Mouse (Mus musculus) heart, embryonic 14.5 days (tissue): ENCODE measurements around the gene Nphp1. TPM values are rescaled to one million over a fixed set of nuclear protein-coding genes. Genes with fewer than 3 reads are reported as not detected.

Source experiments
- ATAC-seq: fragments of 200-750 bp; cut with Nextera tagmentation; 2 replicates; pipeline ENCODE4 v1.8.0; 2017; ENCODE audit warnings: low read depth, moderate TSS enrichment; ENCODE audit not compliant: insufficient number of reproducible peaks, insufficient read depth, low FRiP score
- H3K27ac ChIP-seq, 2 experiments: fragments of 200-500 bp in 1 of 2; fragments of 300-500 bp in 1 of 2; sonication (generic) in 1 of 2; replicated peaks in 1 of 2; 2 replicates each; pipeline ENCODE4 v1.5.1; 2012 to 2014; ENCODE audit warnings: low read depth in 2 of 2, low read length in 2 of 2, control low read depth in 1 of 2, mild to moderate bottlenecking in 1 of 2, mixed read lengths in 1 of 2; ENCODE audit not compliant: control insufficient read depth in 1 of 2, insufficient read depth in 1 of 2
- H3K27me3 ChIP-seq: fragments of 300-500 bp; sonication (generic); 2 replicates; pipeline ENCODE4 v1.6.1; 2014; ENCODE audit warnings: mild to moderate bottlenecking, low read length, control low read depth; ENCODE audit not compliant: control insufficient read depth, insufficient read depth
- H3K36me3 ChIP-seq: fragments of 300-500 bp; sonication (generic); 2 replicates; pipeline ENCODE4 v1.6.1; 2014; ENCODE audit warnings: mild to moderate bottlenecking, control low read depth, low read length, mixed read lengths; ENCODE audit not compliant: control insufficient read depth, insufficient read depth
- H3K4me1 ChIP-seq, 2 experiments: fragments of 200-500 bp in 1 of 2; fragments of 300-500 bp in 1 of 2; sonication (generic) in 1 of 2; 2 replicates each; pipeline ENCODE4 v1.6.1; 2012 to 2014; ENCODE audit warnings: low read length in 2 of 2, control low read depth in 1 of 2, mixed read lengths in 1 of 2; ENCODE audit not compliant: control insufficient read depth in 2 of 2, insufficient read depth in 2 of 2
- H3K4me2 ChIP-seq: fragments of 300-500 bp; sonication (generic); 2 replicates; pipeline ENCODE4 v1.6.1; 2014; ENCODE audit warnings: mild to moderate bottlenecking, low read length
- H3K4me3 ChIP-seq, 2 experiments: fragments of 200-500 bp in 1 of 2; fragments of 300-500 bp in 1 of 2; sonication (generic) in 1 of 2; 2 replicates each; pipeline ENCODE4 v1.5.1; 2012 to 2014; ENCODE audit warnings: low read length in 2 of 2, mild to moderate bottlenecking in 2 of 2, control low read depth in 1 of 2, low read depth in 1 of 2, moderate library complexity in 1 of 2; ENCODE audit not compliant: control insufficient read depth in 1 of 2, insufficient read depth in 1 of 2
- H3K9ac ChIP-seq: fragments of 300-500 bp; sonication (generic); 2 replicates; pipeline ENCODE4 v1.6.1; 2014; ENCODE audit warnings: mild to moderate bottlenecking, low read length
- H3K9me3 ChIP-seq: fragments of 300-500 bp; sonication (generic); 2 replicates; pipeline ENCODE4 v1.6.1; 2016; ENCODE audit warnings: low read length, control low read depth; ENCODE audit not compliant: control insufficient read depth
- WGBS: fragments of 180-500 bp; shearing (Covaris S2); extraction: QIAGEN DNeasy Blood & Tissue Kit; methylation state at CpG from one replicate; pipeline ENCODE4 v1.1.7; 2014; 5-methylcytosine and 5-hydroxymethylcytosine counted together
- polyA plus RNA-seq: library from polyadenylated mRNA; unstranded; fragments of >200 nt; fragmentation: Nextera tagmentation; extraction: Ambion mirVana; gene quantifications from 2 replicates; pipeline ENCODE4 v1.2.1, GENCODE M21; 2014

Gene Nphp1
- polyA plus RNA-seq, 1 experiment from 2014 or later = 16.1 TPM

- H3K9ac ChIP-seq = no peak overlapping the region
- no peak for ATAC-seq
- WGBS = 53% methylated on average over 7 of the region's 7 CpGs
Measured at GRCm38 (mm10) chr2:127730301-127730997, 58.2 kb downstream of the Nphp1 start.

GRCm38 (mm10) chr2:127729671-127730070 lies 59.0 kb downstream of the Nphp1 start, which contains the start of gene Mall:
Mall (minus strand) TSS chr2:127729932.
- no peaks in the 10 kb centered on the region for H3K36me3 ChIP-seq
- 0 out of 4 replicates have a peak within 1 kb of the TSS, but pooled peaks of 1 of the 2 experiments have one; percentile 53 for H3K27ac ChIP-seq

More at GRCm38 (mm10) chr2:127730301-127730997, 58.2 kb downstream of the Nphp1 start:
- H3K36me3 ChIP-seq = no peaks in the 10 kb centered on the region
- H3K4me2 ChIP-seq = peak overlapping the region; percentile 63
- peaks cover 17 to 19% of the 10 kb centered on the region in 2 experiments; a peak in 3 of 4 replicates for H3K4me1 ChIP-seq
- no peak overlapping the region for H3K4me3 ChIP-seq
- H3K27me3 ChIP-seq = peaks cover 3% of the 10 kb centered on the region; the same call in 1 of the 2 replicates
- H3K9me3 ChIP-seq = no peaks in the 10 kb centered on the region
- H3K27ac ChIP-seq = no peak overlapping the region

GRCm38 (mm10) chr2:127728661-127729450 lies 59.8 kb downstream of the Nphp1 start:
- H3K27ac ChIP-seq = peak overlapping the region in 1 of 2 experiments; percentile 53; a peak in 2 of 4 replicates
- peaks cover 3% of the 10 kb centered on the region; the same call in 1 of the 2 replicates for H3K27me3 ChIP-seq
- 41% methylated on average over 15 of the region's 15 CpGs for WGBS
- peaks cover 17 to 23% of the 10 kb centered on the region in 2 experiments; a peak in 3 of 4 replicates for H3K4me1 ChIP-seq
- no peaks in the 10 kb centered on the region for H3K9me3 ChIP-seq
- no peak for ATAC-seq
- no peaks in the 10 kb centered on the region for H3K36me3 ChIP-seq
- peak overlapping the region; percentile 63 for H3K4me2 ChIP-seq
- H3K4me3 ChIP-seq = peak overlapping the region; percentile 24 to 36; a peak in 2 of 4 replicates
- peak overlapping the region; percentile 68 for H3K9ac ChIP-seq

More at GRCm38 (mm10) chr2:127729671-127730070, 59.0 kb downstream of the Nphp1 start, which contains the start of gene Mall:
- H3K9ac ChIP-seq = peak within 1 kb of the TSS; percentile 68
- H3K9me3 ChIP-seq = no peaks in the 10 kb centered on the region
- H3K27me3 ChIP-seq = peaks cover 3% of the 10 kb centered on the region; the same call in 1 of the 2 replicates
- H3K4me2 ChIP-seq = peak within 1 kb of the TSS; percentile 63
- ATAC-seq = no peak
- WGBS = 2% methylated on average over 26 of the region's 26 CpGs
- peak within 1 kb of the TSS; percentile 24 to 36 for H3K4me3 ChIP-seq
- peaks cover 17 to 23% of the 10 kb centered on the region in 2 experiments; a peak in 3 of 4 replicates for H3K4me1 ChIP-seq

- H3K4me3 ChIP-seq = no peak overlapping the region
- H3K27me3 ChIP-seq = peaks cover 3% of the 10 kb centered on the region; the same call in 1 of the 2 replicates
Measured at GRCm38 (mm10) chr2:127728146-127728545, 60.6 kb downstream of the Nphp1 start.

GRCm38 (mm10) chr2:127723193-127723592 lies 65.5 kb downstream of the Nphp1 start:
- Histone ChIP-seq H3K4me1 (peaks cover 18 to 21% of the 10 kb centered on the region in 2 experiments), H3K9me3 (no peaks in the 10 kb centered on the region), H3K9ac (0 out of 2 replicates have a peak overlapping the region, but pooled peaks have one; percentile 31), H3K4me2 (no peak overlapping the region), H3K27ac (peak overlapping the region; percentile 65 to 93), H3K27me3 (no peaks in the 10 kb centered on the region), H3K36me3 (no peaks in the 10 kb centered on the region), H3K4me3 (no peak overlapping the region)
- WGBS = 59% methylated on average over 4 of the region's 4 CpGs
- ATAC-seq = no peak

More at GRCm38 (mm10) chr2:127728146-127728545, 60.6 kb downstream of the Nphp1 start:
- peak overlapping the region in 1 of 2 experiments; percentile 53; a peak in 2 of 4 replicates for H3K27ac ChIP-seq
- H3K9ac ChIP-seq = no peak overlapping the region
- H3K4me1 ChIP-seq = peaks cover 20 to 26% of the 10 kb centered on the region in 2 experiments; a peak in 3 of 4 replicates
- peak overlapping the region; percentile 63; the same call in 1 of the 2 replicates for H3K4me2 ChIP-seq
- no peaks in the 10 kb centered on the region for H3K9me3 ChIP-seq
- WGBS = 57% methylated on average over 6 of the region's 6 CpGs
- H3K36me3 ChIP-seq = no peaks in the 10 kb centered on the region
- no peak for ATAC-seq

- Histone ChIP-seq H3K27ac (peak overlapping the region; percentile 86 to 93), H3K36me3 (no peaks in the 10 kb centered on the region), H3K4me3 (no peak overlapping the region), H3K4me2 (no peak overlapping the region), H3K9me3 (no peaks in the 10 kb centered on the region), H3K4me1 (peaks cover 18 to 21% of the 10 kb centered on the region in 2 experiments), H3K9ac (peak overlapping the region; percentile 27; the same call in 1 of the 2 replicates), H3K27me3 (no peaks in the 10 kb centered on the region)
- peak; percentile 94 for ATAC-seq
- 29% methylated on average over 7 of the region's 7 CpGs for WGBS
Measured at GRCm38 (mm10) chr2:127722176-127722892, 66.4 kb downstream of the Nphp1 start.
